Mouse (Mus musculus): ENCODE data around the gene Tacc3. TPM values are rescaled to one million over a fixed set of nuclear protein-coding genes. Genes with fewer than 3 reads are reported as not detected.

Gene Tacc3
- polyA plus RNA-seq, 2 experiments = 69.1 to 138 TPM

DNA sequence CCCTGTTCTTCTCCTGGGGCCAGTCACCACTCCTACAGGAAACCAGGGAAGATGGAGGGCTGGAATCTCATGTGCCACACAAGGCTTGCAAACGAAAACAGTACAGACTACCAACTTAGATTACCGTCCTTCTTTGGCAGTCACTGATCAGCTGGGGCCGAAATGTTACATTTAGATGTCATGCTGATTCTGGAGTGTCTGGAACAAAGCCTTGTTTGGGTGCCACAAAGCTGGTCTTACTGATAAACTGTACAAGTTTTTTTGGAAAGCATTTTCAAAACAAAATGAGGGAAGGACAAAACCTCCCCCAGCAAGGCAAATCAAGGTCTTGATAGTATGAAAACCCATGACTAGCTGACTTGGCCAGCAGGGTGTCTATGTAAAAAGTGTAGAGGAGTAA is 34.2 kb upstream of the Tacc3 start:
- 72% methylated on average over 3 of the region's 3 CpGs for WGBS (ENCODE audit: insufficient replicate concordance)
- no peak for DNase-seq (ENCODE audit: low read depth in 3 of 3, low spot score in 3 of 3)
- no peaks in the 10 kb centered on the region for H3K36me3 ChIP-seq (replicated peaks; ENCODE audit: control insufficient read depth, insufficient read depth, low read depth)
- no peak overlapping the region for H3K4me3 ChIP-seq (ENCODE audit: insufficient read depth in 1 of 2, low read depth in 2 of 2, low read length in 2 of 2)
- no peak for ATAC-seq (ENCODE audit: insufficient read depth)
- no peak overlapping the region for H3K9ac ChIP-seq (replicated peaks)
- H3K9me3 ChIP-seq (ENCODE audit: control insufficient read depth, low read length) = no peaks in the 10 kb centered on the region
- no peak overlapping the region for H3K4me2 ChIP-seq (ENCODE audit: low read depth)
- no peak overlapping the region for H3K27ac ChIP-seq
- peaks cover 5 to 7% of the 10 kb centered on the region in 2 experiments for H3K4me1 ChIP-seq (replicated peaks; ENCODE audit: control insufficient read depth in 2 of 2, insufficient read depth in 2 of 2, low read length in 1 of 2)
- TF ChIP-seq EP300 (IDR thresholded peaks at IDR 0.05; ENCODE audit: low read depth) (no peak), CTCF (IDR thresholded peaks at IDR 0.05; ENCODE audit: low read depth) (no peak)
- no peaks in the 10 kb centered on the region for H3K27me3 ChIP-seq (ENCODE audit: control insufficient read depth, insufficient read depth, low read length)

GRCm38 (mm10) chr5:33627968-33628367 is 30.0 kb upstream of the Tacc3 start:
- Histone ChIP-seq H3K9ac (replicated peaks) (peak overlapping the region; percentile 75), H3K4me3 (ENCODE audit: insufficient read depth in 1 of 2, low read depth in 2 of 2, low read length in 2 of 2) (peak overlapping the region; percentile 48 to 77), H3K9me3 (ENCODE audit: control insufficient read depth, low read length) (no peaks in the 10 kb centered on the region), H3K4me1 (replicated peaks; ENCODE audit: control insufficient read depth in 2 of 2, insufficient read depth in 2 of 2, low read length in 1 of 2) (peaks cover 18 to 20% of the 10 kb centered on the region in 2 experiments), H3K27ac (no peak overlapping the region), H3K4me2 (ENCODE audit: low read depth) (peak overlapping the region; percentile 68), H3K27me3 (ENCODE audit: control insufficient read depth, insufficient read depth, low read length) (no peaks in the 10 kb centered on the region), H3K36me3 (replicated peaks; ENCODE audit: control insufficient read depth, insufficient read depth, low read depth) (no peaks in the 10 kb centered on the region)
- 27% methylated on average over 4 of the region's 4 CpGs for WGBS (ENCODE audit: insufficient replicate concordance)
- no peak for ATAC-seq (ENCODE audit: insufficient read depth)
- no peak for TF ChIP-seq EP300 (IDR thresholded peaks at IDR 0.05; ENCODE audit: low read depth)
- no peak for TF ChIP-seq CTCF (IDR thresholded peaks at IDR 0.05; ENCODE audit: low read depth)
- DNase-seq (ENCODE audit: low read depth in 3 of 3, low spot score in 3 of 3) = no peak

GRCm38 (mm10) chr5:33628820-33629300 is 29.1 kb upstream of the Tacc3 start:
- WGBS (ENCODE audit: insufficient replicate concordance) = under 1% methylated on average over 24 of the region's 24 CpGs
- Histone ChIP-seq H3K4me2 (ENCODE audit: low read depth) (peak overlapping the region; percentile 68), H3K4me3 (ENCODE audit: insufficient read depth in 1 of 2, low read depth in 2 of 2, low read length in 2 of 2) (peak overlapping the region; percentile 75 to 77), H3K36me3 (replicated peaks; ENCODE audit: control insufficient read depth, insufficient read depth, low read depth) (no peaks in the 10 kb centered on the region), H3K9ac (replicated peaks) (peak overlapping the region; percentile 75), H3K27ac (peak overlapping the region; percentile 61), H3K27me3 (ENCODE audit: control insufficient read depth, insufficient read depth, low read length) (no peaks in the 10 kb centered on the region), H3K9me3 (ENCODE audit: control insufficient read depth, low read length) (no peaks in the 10 kb centered on the region), H3K4me1 (replicated peaks; ENCODE audit: control insufficient read depth in 2 of 2, insufficient read depth in 2 of 2, low read length in 1 of 2) (peaks cover 18 to 20% of the 10 kb centered on the region in 2 experiments)
- peak; percentile 32 for ATAC-seq (ENCODE audit: insufficient read depth)
- TF ChIP-seq EP300 (IDR thresholded peaks at IDR 0.05; ENCODE audit: low read depth) (no peak), CTCF (IDR thresholded peaks at IDR 0.05; ENCODE audit: low read depth) (0 out of 2 replicates have a peak, but pooled peaks have one; percentile 8)
- peak in 1 of 3 experiments; percentile 52 for DNase-seq (ENCODE audit: low read depth in 3 of 3, low spot score in 3 of 3)

GRCm38 (mm10) chr5:33629301-33629987 is 28.5 kb upstream of the Tacc3 start, which contains the start of the genes Fam53a and Gm9903:
Gene Fam53a, minus strand, starts transcription at chr5:33629635.
Gene Gm9903, plus strand, starts transcription at chr5:33629925.
- peak; percentile 90 for ATAC-seq (ENCODE audit: insufficient read depth)
- 0% methylated on average over 82 of the region's 99 CpGs for WGBS (ENCODE audit: insufficient replicate concordance)

DNA sequence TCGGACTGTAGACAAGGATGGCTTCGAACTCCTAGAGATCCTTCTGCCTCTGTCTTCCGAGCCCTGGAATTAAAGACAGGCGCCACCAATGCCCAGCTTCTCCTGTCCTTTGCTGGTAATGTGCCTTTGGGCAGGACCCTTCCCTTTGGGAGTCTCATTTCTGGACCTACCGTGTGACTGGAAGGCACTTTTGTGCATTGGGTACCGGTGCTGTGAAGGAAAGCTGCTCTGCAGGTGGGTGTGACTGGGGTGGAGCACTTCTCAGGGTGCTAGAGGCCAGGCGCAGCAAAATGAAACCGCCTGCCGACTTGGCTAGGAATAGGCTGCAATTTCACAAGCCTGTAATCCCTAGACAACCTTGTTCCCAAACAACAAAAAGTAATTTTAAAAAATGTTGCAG is 27.9 kb upstream of the Tacc3 start:
- ATAC-seq (ENCODE audit: insufficient read depth) = peak; percentile 71
- TF ChIP-seq CTCF (IDR thresholded peaks at IDR 0.05; ENCODE audit: low read depth) (peak; percentile 28; the same call in 1 of the 2 replicates), EP300 (IDR thresholded peaks at IDR 0.05; ENCODE audit: low read depth) (no peak)
- H3K27me3 ChIP-seq (ENCODE audit: control insufficient read depth, insufficient read depth, low read length) = no peaks in the 10 kb centered on the region
- 1% methylated on average over 9 of the region's 9 CpGs for WGBS (ENCODE audit: insufficient replicate concordance)
- peak overlapping the region; percentile 38 for H3K27ac ChIP-seq
- H3K9ac ChIP-seq (replicated peaks) = peak overlapping the region; percentile 36
- H3K4me3 ChIP-seq (ENCODE audit: insufficient read depth in 1 of 2, low read depth in 2 of 2, low read length in 2 of 2) = peak overlapping the region; percentile 44 to 75
- H3K4me1 ChIP-seq (replicated peaks; ENCODE audit: control insufficient read depth in 2 of 2, insufficient read depth in 2 of 2, low read length in 1 of 2) = peaks cover 18 to 20% of the 10 kb centered on the region in 2 experiments
- peak in 2 of 3 experiments; percentile 53 to 66 for DNase-seq (ENCODE audit: low read depth in 3 of 3, low spot score in 3 of 3)
- no peaks in the 10 kb centered on the region for H3K9me3 ChIP-seq (ENCODE audit: control insufficient read depth, low read length)
- peak overlapping the region; percentile 74 for H3K4me2 ChIP-seq (ENCODE audit: low read depth)
- peaks cover 5% of the 10 kb centered on the region for H3K36me3 ChIP-seq (replicated peaks; ENCODE audit: control insufficient read depth, insufficient read depth, low read depth)

More at GRCm38 (mm10) chr5:33629301-33629987, 28.5 kb upstream of the Tacc3 start, which contains the start of the genes Fam53a and Gm9903:
- H3K27me3 ChIP-seq (ENCODE audit: control insufficient read depth, insufficient read depth, low read length) = no peaks in the 10 kb centered on the region
- no peaks in the 10 kb centered on the region for H3K36me3 ChIP-seq (replicated peaks; ENCODE audit: control insufficient read depth, insufficient read depth, low read depth)
- H3K27ac ChIP-seq = peak within 1 kb of the TSS; percentile 61
- TF ChIP-seq CTCF (IDR thresholded peaks at IDR 0.05; ENCODE audit: low read depth) (peak; percentile 24; the same call in 1 of the 2 replicates), EP300 (IDR thresholded peaks at IDR 0.05; ENCODE audit: low read depth) (no peak)
- H3K4me3 ChIP-seq (ENCODE audit: insufficient read depth in 1 of 2, low read depth in 2 of 2, low read length in 2 of 2) = peak within 1 kb of the TSS; percentile 75 to 77
- peak; percentile 91 to 94 (median 93) for DNase-seq (ENCODE audit: low read depth in 3 of 3, low spot score in 3 of 3)
- H3K4me2 ChIP-seq (ENCODE audit: low read depth) = peak within 1 kb of the TSS; percentile 74
- H3K4me1 ChIP-seq (replicated peaks; ENCODE audit: control insufficient read depth in 2 of 2, insufficient read depth in 2 of 2, low read length in 1 of 2) = peaks cover 18 to 20% of the 10 kb centered on the region in 2 experiments
- H3K9me3 ChIP-seq (ENCODE audit: control insufficient read depth, low read length) = no peaks in the 10 kb centered on the region
- H3K9ac ChIP-seq (replicated peaks) = peak within 1 kb of the TSS; percentile 75

Data from liver, embryonic 14.5 days (tissue).